Mouse (Mus musculus): ENCODE measurements at regions not wholly inside any gene's neighbourhood (a gene's known extent, or its start where the extent isn't known, plus 50 kb on each side); places are given as distances from the start of the nearest gene placed in this dataset.
"Not testable (repeated sequence)": the region's sequence is repeated elsewhere in the genome, so short reads cannot be mapped to it uniquely, and the experiment has no call there.

DNA sequence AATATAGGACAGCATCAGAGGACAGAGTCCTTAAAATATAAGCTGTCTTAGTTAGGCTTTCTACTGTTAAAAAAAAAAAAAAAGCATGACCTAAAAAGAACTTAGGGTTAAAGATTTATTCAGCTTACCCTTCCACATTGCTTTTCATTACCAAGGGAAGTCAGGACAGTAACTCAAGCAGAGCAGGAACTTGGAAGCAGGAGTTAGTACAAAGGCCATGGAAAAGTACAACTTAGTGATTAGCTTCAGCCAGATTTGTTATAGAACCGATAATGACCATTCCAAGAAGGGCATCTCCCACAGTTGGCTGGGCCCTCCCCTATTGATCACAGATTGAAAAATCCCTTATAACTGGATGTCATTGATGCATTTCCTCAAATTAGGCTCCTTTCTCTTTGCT is 690.9 kb downstream of the Tecrl start:
- DNase-seq, result peak; percentile 66
- TF ChIP-seq POLR2A (IDR thresholded peaks at IDR 0.05; ENCODE audit: low read depth, low read length) (no peak), CTCF (conservative IDR thresholded peaks at IDR 0.05; ENCODE audit: insufficient read depth, insufficient read length, low read depth, low read length) (no peak)
- peak overlapping the region; percentile 71; the same call in 1 of the 2 replicates for H3K27ac ChIP-seq (ENCODE audit: insufficient read depth, low read depth, low read length)
- no peaks in the 10 kb centered on the region for H3K36me3 ChIP-seq (ENCODE audit: control insufficient read depth, insufficient read depth, low read length)
- no peak overlapping the region for H3K4me3 ChIP-seq (ENCODE audit: insufficient read depth, low read depth, low read length)
- H3K4me1 ChIP-seq (ENCODE audit: control insufficient read depth, insufficient read depth, low read length), result peaks cover 4% of the 10 kb centered on the region; the same call in 1 of the 2 replicates
- 62% methylated on average over 1 of the region's 1 CpGs for WGBS
- H3K27me3 ChIP-seq (replicated peaks; ENCODE audit: control insufficient read depth, insufficient read depth, low read length), result no peaks in the 10 kb centered on the region

DNA sequence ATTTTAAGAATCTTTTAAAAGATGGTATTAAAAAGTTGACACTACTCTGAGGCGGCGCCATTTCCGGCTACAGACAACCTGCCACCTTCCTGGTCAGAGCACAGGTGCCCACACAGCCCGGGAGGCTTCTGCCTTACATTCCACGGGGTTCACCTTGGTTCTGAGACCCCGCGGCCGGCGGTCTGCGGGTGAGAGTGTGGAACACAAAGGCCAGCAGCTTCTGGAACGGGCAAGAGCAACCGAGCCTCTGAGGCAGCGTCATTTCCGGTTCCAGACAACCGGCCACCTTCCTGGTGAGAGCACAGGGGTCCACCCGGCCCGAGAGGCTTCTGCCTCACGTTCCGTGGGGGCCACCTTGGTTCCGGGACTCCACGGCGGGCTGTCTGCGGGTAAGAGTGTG is 701.4 kb downstream of the Tecrl start:
- not testable (repeated sequence) for H3K4me1 ChIP-seq (ENCODE audit: control insufficient read depth, insufficient read depth, low read length); H3K27me3 ChIP-seq (replicated peaks; ENCODE audit: control insufficient read depth, insufficient read depth, low read length); H3K4me3 ChIP-seq (ENCODE audit: insufficient read depth, low read depth, low read length); H3K27ac ChIP-seq (ENCODE audit: insufficient read depth, low read depth, low read length); DNase-seq; H3K36me3 ChIP-seq (ENCODE audit: control insufficient read depth, insufficient read depth, low read length)
- 87% methylated on average over 23 of the region's 23 CpGs for WGBS

DNA sequence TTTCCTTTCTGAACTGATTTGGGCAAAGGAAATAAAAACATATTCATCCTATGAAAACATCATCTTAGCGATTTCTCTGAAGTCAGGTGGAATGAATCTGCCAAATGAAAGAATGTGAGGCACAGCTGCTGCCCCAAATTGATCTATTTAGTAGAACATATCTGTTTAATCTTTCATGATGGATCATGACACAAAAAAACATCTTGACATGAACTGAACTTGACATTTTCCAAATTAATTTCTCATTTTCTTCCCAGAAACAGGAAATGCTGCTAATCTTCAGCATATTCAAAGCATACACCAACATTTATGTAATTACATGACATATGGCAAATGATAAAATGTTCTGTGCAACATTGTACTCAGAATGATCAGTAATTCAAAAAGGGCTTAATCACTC is 734.9 kb downstream of the Tecrl start:
- no peak for DNase-seq
- no peaks in the 10 kb centered on the region for H3K27me3 ChIP-seq (replicated peaks; ENCODE audit: control insufficient read depth, insufficient read depth, low read length)
- no peak overlapping the region for H3K27ac ChIP-seq (ENCODE audit: insufficient read depth, low read depth, low read length)
- H3K36me3 ChIP-seq (ENCODE audit: control insufficient read depth, insufficient read depth, low read length), result no peaks in the 10 kb centered on the region
- no peak overlapping the region for H3K4me3 ChIP-seq (ENCODE audit: insufficient read depth, low read depth, low read length)
- WGBS, result 54% methylated on average over 1 of the region's 1 CpGs
- no peaks in the 10 kb centered on the region for H3K4me1 ChIP-seq (ENCODE audit: control insufficient read depth, insufficient read depth, low read length)
- TF ChIP-seq CTCF (conservative IDR thresholded peaks at IDR 0.05; ENCODE audit: insufficient read depth, insufficient read length, low read depth, low read length) (no peak), POLR2A (IDR thresholded peaks at IDR 0.05; ENCODE audit: low read depth, low read length) (no peak)
